Mouse (Mus musculus): ENCODE measurements at regions not wholly inside any gene's neighbourhood (a gene's known extent, or its start where the extent isn't known, plus 50 kb on each side); places are given as distances from the start of the nearest gene placed in this dataset.
"Not testable (repeated sequence)": the region's sequence is repeated elsewhere in the genome, so short reads cannot be mapped to it uniquely, and the experiment has no call there.

- DNase-seq (ENCODE audit: low spot score) = no peak
Measured at GRCm38 (mm10) chrX:92981141-92981540, 305.1 kb upstream of the Arx start.

- DNase-seq (ENCODE audit: low spot score) = no peak
Measured at GRCm38 (mm10) chrX:93002236-93002976, 283.8 kb upstream of the Arx start.

- no peak for DNase-seq (ENCODE audit: low spot score)
Measured at GRCm38 (mm10) chrX:93006681-93007080, 279.6 kb upstream of the Arx start.

GRCm38 (mm10) chrX:93011578-93011977 is 274.7 kb upstream of the Arx start:
- DNase-seq (ENCODE audit: low spot score) = no peak

GRCm38 (mm10) chrX:93016391-93016790 is 269.9 kb upstream of the Arx start:
- DNase-seq (ENCODE audit: low spot score) = no peak

- no peak for DNase-seq (ENCODE audit: low spot score)
Measured at GRCm38 (mm10) chrX:93041096-93041495, 245.1 kb upstream of the Arx start.

GRCm38 (mm10) chrX:93042736-93043135 is 243.5 kb upstream of the Arx start:
- no peak for DNase-seq (ENCODE audit: low spot score)

- DNase-seq (ENCODE audit: low spot score) = no peak
Measured at GRCm38 (mm10) chrX:93048967-93049754, 237.1 kb upstream of the Arx start.

GRCm38 (mm10) chrX:93049755-93050143 is 236.5 kb upstream of the Arx start:
- DNase-seq (ENCODE audit: low spot score) = no peak

- no peak for DNase-seq (ENCODE audit: low spot score)
Measured at GRCm38 (mm10) chrX:93059533-93059932, 226.7 kb upstream of the Arx start.

- no peak for DNase-seq (ENCODE audit: low spot score)
Measured at GRCm38 (mm10) chrX:93068884-93069283, 217.4 kb upstream of the Arx start.

GRCm38 (mm10) chrX:93069569-93070289 is 216.5 kb upstream of the Arx start:
- peak; percentile 29 for DNase-seq (ENCODE audit: low spot score)

GRCm38 (mm10) chrX:93070290-93070611 is 216.0 kb upstream of the Arx start:
- no peak for DNase-seq (ENCODE audit: low spot score)

- no peak for DNase-seq (ENCODE audit: low spot score)
Measured at GRCm38 (mm10) chrX:93088976-93089375, 197.3 kb upstream of the Arx start.

- DNase-seq (ENCODE audit: low spot score) = no peak
Measured at GRCm38 (mm10) chrX:93097551-93097950, 188.7 kb upstream of the Arx start.

- no peak for DNase-seq (ENCODE audit: low spot score)
Measured at GRCm38 (mm10) chrX:93107930-93108567, 178.2 kb upstream of the Arx start.

GRCm38 (mm10) chrX:93154367-93154766 is 131.9 kb upstream of the Arx start:
- DNase-seq (ENCODE audit: low spot score) = not testable (repeated sequence)

- no peak for DNase-seq (ENCODE audit: low spot score)
Measured at GRCm38 (mm10) chrX:93159105-93159504, 127.1 kb upstream of the Arx start.

- no peak for DNase-seq (ENCODE audit: low spot score)
Measured at GRCm38 (mm10) chrX:93160956-93161355, 125.3 kb upstream of the Arx start.

Measured in thymus, postnatal 0 days (tissue).